Mouse (Mus musculus): Measurements from ENCODE around the gene Agrn.

- TF ChIP-seq CTCF (IDR thresholded peaks at IDR 0.05; ENCODE audit: low read depth, low read length) (no peak), GATA2 (IDR thresholded peaks at IDR 0.05; ENCODE audit: borderline replicate concordance, low read depth, low read length) (no peak), TAL1 (conservative IDR thresholded peaks at IDR 0.05; ENCODE audit: low read depth, low read length) (no peak)
Observed at GRCm38 (mm10) chr4:156183747-156184146, 13.5 kb downstream of the Agrn start.
